ENCODE assay signal across 8 mouse cellular contexts in the genomic region with DNA sequence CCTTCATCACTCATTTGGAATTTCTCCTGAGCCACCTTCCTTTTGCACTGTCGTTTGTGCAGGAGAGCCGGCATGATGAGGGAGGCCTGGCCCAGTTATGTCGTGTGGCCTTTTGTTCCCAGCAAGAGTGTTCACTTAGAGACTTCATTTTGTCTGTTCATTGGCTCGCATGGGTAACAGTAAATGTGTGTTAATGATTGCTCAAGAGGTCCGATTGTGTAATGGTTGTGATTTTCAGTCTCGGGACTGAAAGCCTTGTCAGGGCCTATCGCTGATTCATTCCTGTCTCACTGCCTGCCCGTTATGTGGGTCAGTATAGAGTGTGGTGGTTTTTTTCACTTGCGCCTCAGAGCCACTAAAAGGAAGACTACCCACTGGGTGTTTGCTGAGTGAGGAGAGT.
DNase-seq lines count a peak whose midpoint lies in the region; ATAC-seq and TF ChIP-seq lines count a peak whose summit lies in the region.

No protein-coding gene starts in this region.

- no peak overlapping the region for H3K4me2 ChIP-seq in midbrain, embryonic 13.5 days (replicated peaks)
- H3K4me2 ChIP-seq in midbrain, embryonic 15.5 days, result no peak overlapping the region
- H3K4me2 ChIP-seq in liver, embryonic 15.5 days, result no peak overlapping the region
- no peak overlapping the region for H3K4me2 ChIP-seq in stomach, postnatal 0 days (replicated peaks; ENCODE audit: low read depth)

- peaks cover 35% of the 10 kb centered on the region for H3K4me1 ChIP-seq in midbrain, embryonic 13.5 days (replicated peaks)
- H3K4me1 ChIP-seq in midbrain, embryonic 15.5 days, result peaks cover 48% of the 10 kb centered on the region
- peaks cover 56% of the 10 kb centered on the region for H3K4me1 ChIP-seq in liver, embryonic 15.5 days (replicated peaks)
- H3K4me1 ChIP-seq in stomach, postnatal 0 days (replicated peaks; ENCODE audit: control insufficient read depth, insufficient read depth), result peaks cover 12% of the 10 kb centered on the region; the same call in 1 of the 2 replicates

- TF ChIP-seq EP300 in stomach, postnatal 0 days (optimal IDR thresholded peaks at IDR 0.05), result no peak

- 71% methylated on average over 9 of the region's 9 CpGs for WGBS in midbrain, embryonic 13.5 days
- WGBS in midbrain, embryonic 15.5 days, result 76% methylated on average over 9 of the region's 9 CpGs
- WGBS in liver, embryonic 15.5 days (ENCODE audit: insufficient replicate concordance), result 53% methylated on average over 9 of the region's 9 CpGs
- 59% methylated on average over 9 of the region's 9 CpGs for WGBS in stomach, postnatal 0 days

- H3K27me3 ChIP-seq in midbrain, embryonic 13.5 days, result no peaks in the 10 kb centered on the region
- H3K27me3 ChIP-seq in midbrain, embryonic 15.5 days (replicated peaks), result no peaks in the 10 kb centered on the region
- no peaks in the 10 kb centered on the region for H3K27me3 ChIP-seq in liver, embryonic 15.5 days
- H3K27me3 ChIP-seq in stomach, postnatal 0 days (ENCODE audit: control insufficient read depth, insufficient read depth, low read length), result no peaks in the 10 kb centered on the region

- no peak for ATAC-seq in midbrain, embryonic 13.5 days
- no peak for ATAC-seq in midbrain, embryonic 15.5 days (replicated peaks)
- peak; percentile 68 for ATAC-seq in liver, embryonic 15.5 days (ENCODE audit: insufficient read depth)
- ATAC-seq in stomach, postnatal 0 days (ENCODE audit: low FRiP score, low TSS enrichment), result 0 out of 2 replicates have a peak, but pooled peaks have one; percentile 22

- no peaks in the 10 kb centered on the region for H3K9me3 ChIP-seq in midbrain, embryonic 13.5 days
- H3K9me3 ChIP-seq in midbrain, embryonic 15.5 days, result no peaks in the 10 kb centered on the region
- no peaks in the 10 kb centered on the region for H3K9me3 ChIP-seq in liver, embryonic 15.5 days (replicated peaks)
- H3K9me3 ChIP-seq in stomach, postnatal 0 days (ENCODE audit: control insufficient read depth, low read length), result no peaks in the 10 kb centered on the region

- no peak overlapping the region for H3K4me3 ChIP-seq in midbrain, embryonic 13.5 days (replicated peaks)
- no peak overlapping the region for H3K4me3 ChIP-seq in midbrain, embryonic 15.5 days
- no peak overlapping the region for H3K4me3 ChIP-seq in liver, embryonic 15.5 days (replicated peaks)
- H3K4me3 ChIP-seq in stomach, postnatal 0 days (ENCODE audit: low read depth, low read length), result no peak overlapping the region

- no peak for TF ChIP-seq CTCF in stomach, postnatal 0 days (IDR thresholded peaks at IDR 0.05; ENCODE audit: low read depth)

- no peaks in the 10 kb centered on the region for H3K36me3 ChIP-seq in midbrain, embryonic 13.5 days
- H3K36me3 ChIP-seq in midbrain, embryonic 15.5 days (replicated peaks), result no peaks in the 10 kb centered on the region
- no peaks in the 10 kb centered on the region for H3K36me3 ChIP-seq in liver, embryonic 15.5 days (replicated peaks)
- H3K36me3 ChIP-seq in stomach, postnatal 0 days (ENCODE audit: control insufficient read depth, insufficient read depth, low read length), result no peaks in the 10 kb centered on the region

- no peak overlapping the region for H3K9ac ChIP-seq in midbrain, embryonic 13.5 days (replicated peaks)
- H3K9ac ChIP-seq in midbrain, embryonic 15.5 days, result no peak overlapping the region
- H3K9ac ChIP-seq in liver, embryonic 15.5 days, result no peak overlapping the region
- no peak overlapping the region for H3K9ac ChIP-seq in stomach, postnatal 0 days (ENCODE audit: low read length)

- 0 out of 2 replicates have a peak overlapping the region, but pooled peaks have one; percentile 14 for H3K27ac ChIP-seq in midbrain, embryonic 13.5 days
- H3K27ac ChIP-seq in midbrain, embryonic 15.5 days, result no peak overlapping the region
- H3K27ac ChIP-seq in liver, embryonic 15.5 days (replicated peaks), result peak overlapping the region; percentile 73
- no peak overlapping the region for H3K27ac ChIP-seq in stomach, postnatal 0 days (replicated peaks)

- peak; percentile 49 to 91 for DNase-seq in adrenal gland, adult (ENCODE audit: inconsistent age in 2 of 2, low spot score in 1 of 2)
- DNase-seq in adrenal gland, postnatal 4 days (ENCODE audit: low spot score in 2 of 2), result no peak
- no peak for DNase-seq in stomach, postnatal 0 days (ENCODE audit: low spot score)
- DNase-seq in urinary bladder, postnatal 4 days (ENCODE audit: low spot score in 2 of 2), result no peak
- no peak for DNase-seq in layer of hippocampus, adult 9-11 months

Comparison
In these comparisons a context has a peak if more than half of its experiments do, and no peak if none do; other contexts are left out.
1. DNase-seq: peak in adrenal gland, adult (2 of 2); none in adrenal gland, postnatal 4 days (0 of 2), stomach, postnatal 0 days (single experiment), urinary bladder, postnatal 4 days (0 of 2) and layer of hippocampus, adult 9-11 months (single experiment).
2. H3K27ac ChIP-seq: peak in midbrain, embryonic 13.5 days (single experiment) and liver, embryonic 15.5 days (single experiment); none in midbrain, embryonic 15.5 days (single experiment) and stomach, postnatal 0 days (single experiment).
3. ATAC-seq: peak in liver, embryonic 15.5 days (single experiment) and stomach, postnatal 0 days (single experiment); none in midbrain, embryonic 13.5 days (single experiment) and midbrain, embryonic 15.5 days (single experiment).